Mouse (Mus musculus) spleen, embryonic (tissue): ENCODE data around the gene Ip6k3.

Experiments used
- CTCF ChIA-PET: fragments of 350-600 bp; sonication (Branson Sonifier 250); formaldehyde crosslinking; loops from one replicate; lab custom pipeline; 2022; lab: Charles Lee

Gene Ip6k3

GRCm38 (mm10) chr17:27167545-27167944 lies at the start of gene Ip6k3:
TSS of gene Ip6k3 (minus strand) at chr17:27167795.
- CTCF ChIA-PET, result no interaction called here

GRCm38 (mm10) chr17:27212768-27213525 lies 45.4 kb upstream of the Ip6k3 start:
- CTCF ChIA-PET, result no interaction called here

- CTCF ChIA-PET, result no interaction called here
Measured at GRCm38 (mm10) chr17:27212006-27212405, 44.4 kb upstream of the Ip6k3 start.

GRCm38 (mm10) chr17:27207113-27207707 lies 39.6 kb upstream of the Ip6k3 start:
- CTCF ChIA-PET, result no interaction called here

- CTCF ChIA-PET, result interaction anchor here (0.5 kb wide), 1 partner anchor 432 kb away, joined by 4 read pairs; no protein-coding TSS in a partner anchor
Measured at GRCm38 (mm10) chr17:27204075-27204909, 36.7 kb upstream of the Ip6k3 start, which contains the start of gene Lemd2. TSS of gene Lemd2 (minus strand) at chr17:27204469.

DNA sequence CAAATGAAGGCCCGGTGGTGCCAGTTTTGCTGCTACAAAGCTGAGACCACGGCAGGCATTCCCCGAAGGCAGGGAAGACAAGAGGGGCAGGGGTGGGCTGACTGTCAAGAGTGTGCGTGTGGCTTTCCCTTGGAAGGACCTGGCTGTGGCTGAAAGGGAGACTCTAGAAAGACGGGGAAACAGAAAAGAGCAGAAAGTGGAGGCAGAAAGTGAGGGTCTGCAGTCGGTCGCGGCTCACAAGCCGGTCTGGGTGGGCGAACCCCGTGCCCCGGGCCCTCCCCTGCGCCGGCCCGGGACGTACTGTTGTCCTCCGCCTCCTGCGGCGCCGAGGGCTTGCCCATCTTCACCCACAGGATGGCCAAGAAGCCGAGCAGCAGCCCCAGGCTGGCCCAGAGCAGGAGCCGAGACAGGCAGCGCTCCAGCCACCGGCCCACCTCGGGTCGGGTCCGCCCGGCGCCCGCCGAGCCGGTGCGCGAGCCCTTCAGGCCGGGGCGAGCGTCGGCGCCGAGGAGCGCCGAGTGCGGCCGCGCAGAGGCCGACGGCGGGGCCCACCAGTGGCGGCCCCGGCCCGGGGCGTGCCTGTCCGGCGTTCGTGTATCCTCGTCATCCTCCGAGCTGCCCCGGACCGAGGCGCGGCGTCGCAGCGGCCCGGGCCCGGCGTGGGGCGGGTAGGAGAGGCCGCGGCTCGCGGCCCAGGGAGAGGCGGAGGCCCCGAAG lies 35.9 kb upstream of the Ip6k3 start:
- CTCF ChIA-PET, result interaction anchor here (0.5 to 0.6 kb wide), 2 partner anchors 433 to 1249 kb away, joined by 4 to 5 read pairs; no protein-coding TSS in a partner anchor

GRCm38 (mm10) chr17:27202919-27203357 lies 35.3 kb upstream of the Ip6k3 start:
- CTCF ChIA-PET, result interaction anchor here (0.6 to 1.3 kb wide), 2 partner anchors 13 to 1249 kb away, joined by 3 to 5 read pairs; no protein-coding TSS in a partner anchor

GRCm38 (mm10) chr17:27201981-27202380 lies 34.4 kb upstream of the Ip6k3 start:
- CTCF ChIA-PET, result interaction anchor here (1.3 kb wide), 1 partner anchor 12 kb away, joined by 3 read pairs; no protein-coding TSS in a partner anchor

- CTCF ChIA-PET, result no interaction called here
Measured at GRCm38 (mm10) chr17:27200801-27201200, 33.2 kb upstream of the Ip6k3 start.

- CTCF ChIA-PET, result no interaction called here
Measured at GRCm38 (mm10) chr17:27199864-27200263, 32.3 kb upstream of the Ip6k3 start.

DNA sequence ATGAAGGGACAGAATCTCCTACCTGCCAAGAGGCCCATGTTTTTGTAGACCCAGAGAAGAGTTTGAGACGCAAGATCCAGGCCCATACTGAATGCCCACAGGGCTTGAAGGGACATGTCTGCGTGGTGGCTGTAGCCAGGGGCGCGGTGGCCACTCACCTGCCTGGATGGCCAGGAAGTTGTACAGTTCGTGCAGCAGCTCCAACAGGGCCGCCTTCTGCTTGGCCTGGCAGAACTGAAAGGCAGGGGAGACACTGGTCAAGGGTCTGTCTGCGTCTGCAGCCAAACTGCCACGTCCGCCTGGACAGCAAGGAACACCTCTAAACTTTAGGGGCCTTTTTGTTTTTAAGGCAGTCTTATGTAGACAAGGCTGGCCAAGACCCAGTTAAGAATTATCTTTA lies 31.6 kb upstream of the Ip6k3 start:
- CTCF ChIA-PET, result no interaction called here

- CTCF ChIA-PET, result no interaction called here
Measured at GRCm38 (mm10) chr17:27196206-27196605, 28.6 kb upstream of the Ip6k3 start.

GRCm38 (mm10) chr17:27194258-27195185 lies 26.9 kb upstream of the Ip6k3 start:
- CTCF ChIA-PET, result no interaction called here

DNA sequence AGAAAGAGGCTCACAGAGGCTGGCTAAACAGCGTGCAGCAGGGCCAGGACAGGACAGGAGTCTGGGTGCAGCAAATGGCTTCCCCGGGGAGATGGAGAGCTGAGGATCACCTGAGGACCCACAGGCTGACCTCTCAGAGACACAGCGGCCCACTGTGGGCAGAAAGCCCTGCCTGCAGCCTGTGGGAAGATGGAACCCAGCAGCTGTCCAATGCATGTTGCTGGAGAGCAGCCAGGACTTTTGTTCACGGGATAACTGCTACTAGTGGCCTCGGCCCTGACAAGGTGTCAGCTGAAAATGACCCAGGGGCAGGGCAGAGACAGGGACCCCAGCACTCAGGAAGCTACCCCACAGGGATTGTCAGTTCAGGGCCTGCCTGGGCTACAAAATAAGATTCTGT lies 24.2 kb upstream of the Ip6k3 start:
- CTCF ChIA-PET, result no interaction called here

- CTCF ChIA-PET, result no interaction called here
Measured at GRCm38 (mm10) chr17:27191189-27191588, 23.6 kb upstream of the Ip6k3 start.

DNA sequence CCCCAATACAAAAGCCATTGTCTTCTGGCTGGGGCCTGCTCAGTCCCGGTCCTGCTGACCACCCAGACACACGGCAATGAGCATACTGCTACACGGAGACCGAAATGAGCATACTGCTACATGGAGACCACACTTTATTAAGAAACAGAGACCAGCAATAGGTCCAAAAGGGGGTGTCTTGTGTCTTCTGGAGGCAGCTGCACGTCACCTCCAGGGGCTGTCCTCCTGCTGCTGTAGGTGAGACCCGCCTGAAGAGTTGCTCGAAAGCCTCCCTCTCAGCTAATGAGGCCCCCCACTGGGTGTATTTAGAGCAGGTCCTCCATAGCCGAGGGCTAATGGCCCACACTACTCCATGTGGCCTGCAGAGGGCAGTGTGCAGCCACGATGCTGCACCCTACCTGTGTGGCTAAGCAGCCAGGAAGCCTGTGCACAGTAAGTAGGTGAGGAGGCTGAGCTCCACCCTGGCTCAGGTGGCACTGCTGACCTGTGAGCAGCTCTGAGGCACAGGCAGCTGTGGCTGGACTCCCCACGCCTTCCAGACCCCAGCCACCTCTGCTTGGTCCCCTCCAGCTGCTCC lies 22.1 kb upstream of the Ip6k3 start:
- CTCF ChIA-PET, result interaction anchor here (0.6 to 1.2 kb wide), 3 partner anchors 12 to 1513 kb away, joined by 3 to 5 read pairs (median 4); no protein-coding TSS in a partner anchor

- CTCF ChIA-PET, result no interaction called here
Measured at GRCm38 (mm10) chr17:27188883-27189282, 21.3 kb upstream of the Ip6k3 start.

GRCm38 (mm10) chr17:27187059-27187458 lies 19.5 kb upstream of the Ip6k3 start:
- CTCF ChIA-PET, result no interaction called here

GRCm38 (mm10) chr17:27186068-27186467 lies 18.5 kb upstream of the Ip6k3 start:
- CTCF ChIA-PET, result interaction anchor here (0.6 kb wide), 1 partner anchor 113 kb away, joined by 16 read pairs; no protein-coding TSS in a partner anchor
